Mouse (Mus musculus): Measurements from ENCODE around the gene Tex2. TPM values are rescaled to one million over a fixed set of nuclear protein-coding genes. Genes with fewer than 3 reads are reported as not detected.
"Not testable (repeated sequence)": the region's sequence is repeated elsewhere in the genome, so short reads cannot be mapped to it uniquely, and the experiment has no call there.

Gene Tex2
- 10 to 100 TPM; 70.3 to 76.1 TPM for total RNA-seq (2021)

GRCm38 (mm10) chr11:106612961-106613637 lies at the start of gene Tex2:
Gene Tex2, minus strand, starts transcription at chr11:106613423.
- intact Hi-C loops (cut with DNase I) = loop anchor here (5.0 kb wide), 1 partner anchor 101 kb away; no protein-coding TSS in a partner anchor
- peak; percentile 98 for DNase-seq

- intact Hi-C loops (cut with DNase I) = no loop called here
- DNase-seq = no peak
These were observed 49.6 kb upstream of the Tex2 start for GRCm38 (mm10) chr11:106662634-106663407.

GRCm38 (mm10) chr11:106660453-106661081 lies 47.3 kb upstream of the Tex2 start:
- DNase-seq = no peak
- intact Hi-C loops (cut with DNase I) = no loop called here

DNA sequence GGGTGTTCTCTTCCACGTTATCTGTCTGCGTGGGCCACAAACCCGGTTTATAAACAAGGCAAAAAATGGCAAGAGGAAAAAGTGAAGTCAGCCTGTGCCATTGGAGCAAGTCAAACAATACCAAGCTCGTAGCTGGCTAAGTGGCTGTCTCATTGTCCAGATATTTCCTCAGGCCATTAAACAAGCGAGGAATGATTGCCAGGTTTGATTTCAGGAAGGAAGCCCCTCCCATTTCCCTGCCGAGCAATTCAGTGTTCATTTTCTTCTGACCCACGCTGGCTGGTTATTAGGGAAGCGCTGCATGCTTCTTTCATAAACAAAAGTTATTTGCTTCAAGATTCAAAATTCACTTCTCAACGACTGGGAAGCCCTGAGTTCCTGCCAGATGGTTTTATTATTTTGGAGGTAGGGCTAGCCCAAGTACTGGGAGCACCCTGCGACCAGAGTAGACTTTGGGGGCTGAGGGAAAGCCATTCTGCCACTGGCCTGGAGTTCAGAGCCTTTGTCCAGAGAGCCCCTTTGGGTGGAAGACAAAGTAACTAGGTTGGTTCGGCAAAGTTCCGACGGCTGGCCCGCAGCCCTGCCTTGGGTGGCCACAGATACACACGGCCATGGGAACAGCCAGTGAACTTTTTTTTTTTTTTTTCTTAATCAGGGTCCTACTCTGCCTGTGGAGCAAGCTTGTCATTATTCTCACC lies 46.5 kb upstream of the Tex2 start:
- peak; percentile 38 for DNase-seq
- intact Hi-C loops (cut with DNase I) = no loop called here

GRCm38 (mm10) chr11:106658051-106658880 lies 45.0 kb upstream of the Tex2 start:
- intact Hi-C loops (cut with DNase I) = no loop called here

DNA sequence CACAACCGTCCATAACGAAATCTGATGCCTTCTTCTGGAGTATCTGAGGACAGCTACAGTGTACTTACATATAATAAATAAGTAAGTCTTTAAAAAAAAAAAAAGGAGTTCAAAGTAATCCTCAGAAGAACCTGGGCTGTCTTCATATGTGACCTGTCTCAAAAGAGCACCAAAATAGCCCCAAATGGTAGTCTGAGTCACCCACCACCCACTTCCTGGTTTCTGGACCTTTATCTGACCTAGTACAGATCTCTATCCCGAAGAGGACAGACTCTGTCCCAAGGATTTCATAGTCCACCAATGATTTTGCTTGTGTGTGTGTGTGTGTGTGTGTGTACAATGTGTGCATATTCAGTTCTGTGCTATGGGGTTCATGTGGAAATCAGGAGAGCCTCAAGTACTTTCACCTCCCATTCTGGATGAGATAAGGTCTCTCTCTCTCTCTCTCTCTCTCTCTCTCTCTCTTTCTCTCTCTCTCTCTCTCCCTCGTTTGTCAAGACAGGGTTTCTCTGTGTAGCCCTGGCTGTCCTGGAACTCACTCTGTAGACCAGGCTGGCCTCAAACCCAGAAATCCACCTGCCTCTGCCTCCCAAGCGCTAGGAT lies 43.8 kb upstream of the Tex2 start:
- intact Hi-C loops (cut with DNase I); DNase-seq: not testable (repeated sequence)

More at GRCm38 (mm10) chr11:106658051-106658880, 45.0 kb upstream of the Tex2 start:
- DNase-seq = peak; percentile 96

DNA sequence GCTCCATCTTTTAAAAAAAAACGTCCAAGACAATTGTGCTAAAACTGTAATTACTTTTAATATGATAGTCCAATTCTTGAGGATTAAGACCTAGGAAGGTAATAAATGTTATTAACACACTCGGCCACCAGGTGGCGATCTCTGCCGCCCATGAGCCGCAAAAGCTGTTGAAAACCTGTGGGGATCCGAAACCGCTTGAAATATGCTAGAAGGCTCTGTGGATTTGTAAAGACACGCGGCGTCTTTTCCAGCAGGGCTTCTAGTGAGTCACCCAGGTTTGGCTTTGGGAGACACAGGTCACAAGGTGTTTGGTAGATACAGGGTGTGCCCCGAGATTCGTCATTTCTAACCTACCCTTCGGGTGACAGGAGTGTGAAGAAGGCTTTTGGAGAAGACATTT lies 35.1 kb upstream of the Tex2 start:
- intact Hi-C loops (cut with DNase I) = loop anchor here (2.0 kb wide), 1 partner anchor 94 kb away; no protein-coding TSS in a partner anchor
- DNase-seq = peak; percentile 75

GRCm38 (mm10) chr11:106642966-106643637 lies 29.9 kb upstream of the Tex2 start:
- DNase-seq = no peak
- intact Hi-C loops (cut with DNase I) = no loop called here

DNA sequence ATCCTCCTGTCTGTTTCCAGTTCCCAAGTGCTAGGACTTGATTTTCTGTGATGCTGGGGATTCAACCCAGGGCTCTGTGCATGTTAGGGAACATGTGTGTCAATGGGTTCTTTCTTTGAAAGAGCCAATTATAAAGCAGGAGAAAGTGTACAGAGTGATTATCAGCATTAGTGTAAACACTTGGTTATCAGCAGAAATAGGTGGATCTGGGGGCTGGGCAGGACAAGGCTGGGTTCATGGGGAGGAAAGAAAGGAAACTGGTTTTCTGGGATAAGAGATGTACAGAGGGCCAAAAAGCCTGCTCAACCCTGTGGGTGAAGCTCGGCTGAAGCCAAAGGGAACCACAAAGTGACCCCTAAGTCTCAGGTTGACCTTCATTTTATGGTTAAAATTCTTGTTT lies 28.4 kb upstream of the Tex2 start:
- DNase-seq = no peak
- intact Hi-C loops (cut with DNase I) = no loop called here

GRCm38 (mm10) chr11:106640059-106640458 lies 26.8 kb upstream of the Tex2 start:
- no peak for DNase-seq
- intact Hi-C loops (cut with DNase I) = no loop called here

DNA sequence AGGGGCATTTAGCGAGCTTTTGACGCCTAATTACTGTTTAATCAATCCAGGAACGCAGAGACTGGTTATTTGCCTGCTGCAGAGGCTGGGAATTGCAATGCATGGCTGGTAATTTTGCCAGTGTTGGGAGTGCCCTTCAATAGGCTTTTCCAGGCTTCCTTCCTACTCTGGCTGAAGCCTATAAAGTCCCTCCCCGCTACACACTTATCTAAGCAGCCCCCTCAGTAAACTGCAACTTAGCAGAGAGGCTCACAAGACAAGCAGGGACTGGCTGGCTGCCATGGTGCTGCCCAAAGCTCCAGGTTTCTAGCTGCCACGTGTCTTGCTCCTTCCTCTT lies 26.1 kb upstream of the Tex2 start:
- DNase-seq = no peak
- intact Hi-C loops (cut with DNase I) = no loop called here

DNA sequence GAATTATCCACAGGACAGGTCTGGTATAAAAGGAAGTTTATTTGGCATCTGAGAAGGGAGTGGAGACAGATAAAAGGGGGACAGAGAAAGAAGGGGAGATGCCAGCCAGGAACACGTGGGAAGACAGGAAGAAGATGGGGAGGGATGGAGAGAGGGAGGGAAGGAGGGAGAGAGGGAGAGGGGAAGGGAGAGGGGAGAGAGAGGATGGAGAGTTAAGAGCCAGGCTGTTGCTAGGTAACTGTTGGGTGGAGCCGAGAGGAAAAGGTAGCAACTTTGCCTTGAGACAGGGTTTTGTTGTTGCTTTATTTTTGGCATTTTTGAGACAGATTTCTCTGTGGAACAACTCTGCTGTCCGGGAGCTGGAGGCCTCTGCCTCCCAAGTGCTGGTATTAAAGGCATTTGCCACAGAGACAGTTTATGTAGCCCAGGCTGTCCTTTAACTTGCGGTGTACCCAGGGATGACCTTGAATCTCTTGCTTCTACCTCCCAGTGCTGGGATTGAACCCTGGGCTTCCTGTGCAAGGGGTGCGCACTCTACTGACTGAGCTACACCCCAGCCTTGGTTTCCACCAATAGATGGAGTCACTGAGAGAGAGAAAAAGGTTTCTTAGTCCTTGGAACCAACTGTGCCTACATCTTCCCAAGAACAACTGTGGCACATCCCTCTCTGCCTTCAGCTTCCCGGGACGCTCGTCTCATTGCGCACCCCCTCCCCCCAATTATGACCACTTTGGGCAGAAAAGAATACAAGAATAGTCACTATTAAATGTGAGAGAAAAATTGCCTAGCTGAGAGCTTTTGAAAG lies 25.5 kb upstream of the Tex2 start:
- DNase-seq = no peak
- intact Hi-C loops (cut with DNase I) = no loop called here

GRCm38 (mm10) chr11:106637754-106638153 lies 24.5 kb upstream of the Tex2 start:
- no peak for DNase-seq
- intact Hi-C loops (cut with DNase I) = no loop called here

GRCm38 (mm10) chr11:106635946-106636345 lies 22.7 kb upstream of the Tex2 start:
- DNase-seq = no peak
- intact Hi-C loops (cut with DNase I) = no loop called here

GRCm38 (mm10) chr11:106634175-106634574 lies 21.0 kb upstream of the Tex2 start:
- intact Hi-C loops (cut with DNase I); DNase-seq: not testable (repeated sequence)

DNA sequence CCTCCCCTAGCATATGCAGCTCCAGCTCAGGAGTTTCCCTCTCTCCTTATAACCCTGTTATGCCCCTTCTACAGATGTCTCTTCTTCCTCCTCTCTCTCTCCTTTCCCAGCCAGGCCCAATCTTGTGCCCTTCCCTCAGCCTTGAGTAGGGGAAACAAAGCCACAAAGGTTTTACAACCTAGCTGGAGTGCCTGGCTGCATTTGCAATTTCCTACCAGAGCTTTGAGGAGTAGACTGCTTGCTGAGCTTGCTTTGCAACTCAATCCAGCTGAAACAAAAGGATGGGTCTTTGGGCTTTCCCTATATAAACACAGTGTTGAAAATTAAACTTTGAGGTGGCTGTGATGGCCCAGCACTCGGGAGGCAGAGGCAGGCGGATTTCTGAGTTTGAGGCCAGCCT lies 20.2 kb upstream of the Tex2 start:
- intact Hi-C loops (cut with DNase I) = no loop called here
- DNase-seq = no peak

- DNase-seq = peak; percentile 73
- intact Hi-C loops (cut with DNase I) = loop anchor here (5.0 kb wide), 2 partner anchors 115 to 210 kb away; no protein-coding TSS in a partner anchor
These were observed 14.5 kb upstream of the Tex2 start for GRCm38 (mm10) chr11:106627692-106628091.

- DNase-seq = no peak
- intact Hi-C loops (cut with DNase I) = loop anchor here (5.0 kb wide), 2 partner anchors 113 to 208 kb away; no protein-coding TSS in a partner anchor
These were observed 12.4 kb upstream of the Tex2 start for GRCm38 (mm10) chr11:106625577-106625976.
